Mouse (Mus musculus): ENCODE data around the gene Rps17. TPM values are rescaled to one million over a fixed set of nuclear protein-coding genes. Genes with fewer than 3 reads are reported as not detected.

Gene Rps17
- polyA plus RNA-seq, 1 experiment from 2014 or later = 1,243 TPM

DNA sequence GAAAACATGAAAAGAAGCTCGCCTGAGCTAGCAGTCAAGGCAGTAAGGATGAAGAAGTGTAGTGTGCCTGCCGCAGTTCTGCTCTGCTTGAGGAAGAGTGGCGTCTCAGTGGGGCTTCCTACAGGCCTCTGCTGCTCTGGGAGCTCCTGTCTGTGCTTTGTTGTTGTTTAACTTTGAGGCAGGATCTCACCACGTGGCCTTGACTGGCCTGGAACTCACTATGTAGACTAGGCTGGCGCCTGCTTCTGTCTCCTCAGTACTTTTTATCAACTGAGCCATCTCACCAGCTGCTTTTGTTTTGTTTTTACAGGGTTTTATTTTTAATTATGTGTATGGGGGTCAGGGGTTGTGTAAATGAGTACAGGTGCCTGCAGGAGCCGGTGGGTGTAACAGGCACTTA is 46.8 kb downstream of the Rps17 start:
- WGBS = 33% methylated on average over 6 of the region's 6 CpGs
- Histone ChIP-seq H3K27ac (no peak overlapping the region), H3K4me2 (replicated peaks) (no peak overlapping the region), H3K4me3 (replicated peaks) (no peak overlapping the region), H3K9me3 (no peaks in the 10 kb centered on the region), H3K27me3 (replicated peaks) (no peaks in the 10 kb centered on the region), H3K9ac (no peak overlapping the region), H3K4me1 (replicated peaks) (0 out of 2 replicates have a peak, but pooled peaks cover 3% of the 10 kb centered on the region), H3K36me3 (no peaks in the 10 kb centered on the region)
- ATAC-seq = no peak

DNA sequence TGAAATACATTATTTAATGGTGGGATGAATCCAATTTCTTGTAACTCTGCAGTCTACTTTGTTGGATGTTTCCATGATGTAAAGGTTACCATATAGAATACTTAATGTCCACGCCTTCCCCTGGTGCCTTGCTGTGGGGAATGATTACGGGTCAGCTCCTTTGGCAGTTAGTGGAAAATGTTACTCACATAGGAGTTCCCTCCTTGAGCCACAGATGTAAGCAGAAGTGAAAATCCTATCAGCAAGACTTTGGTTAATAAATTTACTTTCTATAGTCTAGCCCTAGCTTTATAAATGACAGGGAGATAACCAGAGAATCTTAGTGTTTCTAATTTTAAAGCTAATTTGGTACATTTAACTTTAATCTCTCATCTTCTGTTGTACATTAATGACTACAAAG is 49.9 kb downstream of the Rps17 start:
- H3K27ac ChIP-seq = no peak overlapping the region
- no peak for ATAC-seq
- H3K4me2 ChIP-seq (replicated peaks) = no peak overlapping the region
- H3K27me3 ChIP-seq (replicated peaks) = no peaks in the 10 kb centered on the region
- H3K4me1 ChIP-seq (replicated peaks) = 0 out of 2 replicates have a peak, but pooled peaks cover 3% of the 10 kb centered on the region
- no peak overlapping the region for H3K9ac ChIP-seq
- 92% methylated on average over 2 of the region's 2 CpGs for WGBS
- no peak overlapping the region for H3K4me3 ChIP-seq (replicated peaks)
- no peaks in the 10 kb centered on the region for H3K36me3 ChIP-seq
- H3K9me3 ChIP-seq = no peaks in the 10 kb centered on the region

Other genes with a start within 250 kb of the Rps17 start
- gene Slc28a1, start 230.5 kb downstream of the Rps17 start, polyA plus RNA-seq (2015; fragmentation: Nextera tagmentation; extraction: Ambion mirVana) = 5.1 and 6.9 TPM in 2 replicates
- 2.7 and 3.3 TPM in 2 replicates for gene Pde8a, start 131.7 kb downstream of the Rps17 start, polyA plus RNA-seq (2015; fragmentation: Nextera tagmentation; extraction: Ambion mirVana)
- gene Cpeb1, start 110.2 kb upstream of the Rps17 start, polyA plus RNA-seq (2015; fragmentation: Nextera tagmentation; extraction: Ambion mirVana) = 0.78 and 1.1 TPM in 2 replicates
- gene Ap3b2, start 148.7 kb upstream of the Rps17 start, polyA plus RNA-seq (2015; fragmentation: Nextera tagmentation; extraction: Ambion mirVana) = 5.9 and 6.2 TPM in 2 replicates
- not detected in 2 replicates for gene BC048679, start 153.0 kb upstream of the Rps17 start, polyA plus RNA-seq (2015; fragmentation: Nextera tagmentation; extraction: Ambion mirVana)
- gene Fsd2, start 221.7 kb upstream of the Rps17 start, polyA plus RNA-seq (2015; fragmentation: Nextera tagmentation; extraction: Ambion mirVana) = 0.10 and 0.15 TPM in 2 replicates
- 5.9 and 6.3 TPM in 2 replicates for gene Whamm, start 226.0 kb upstream of the Rps17 start, polyA plus RNA-seq (2015; fragmentation: Nextera tagmentation; extraction: Ambion mirVana)

Measured in intestine, embryonic 15.5 days (tissue).